Mouse (Mus musculus) urinary bladder, postnatal 10 days (tissue): Measurements from ENCODE around the gene Taldo1.
"Not testable (repeated sequence)": the region's sequence is repeated elsewhere in the genome, so short reads cannot be mapped to it uniquely, and the experiment has no call there.

ENCODE experiments used
- DNase-seq: peaks from one replicate; pipeline ENCODE4 v3.0.0; 2022; ENCODE audit warnings: low spot score

Taldo1 gene

DNA sequence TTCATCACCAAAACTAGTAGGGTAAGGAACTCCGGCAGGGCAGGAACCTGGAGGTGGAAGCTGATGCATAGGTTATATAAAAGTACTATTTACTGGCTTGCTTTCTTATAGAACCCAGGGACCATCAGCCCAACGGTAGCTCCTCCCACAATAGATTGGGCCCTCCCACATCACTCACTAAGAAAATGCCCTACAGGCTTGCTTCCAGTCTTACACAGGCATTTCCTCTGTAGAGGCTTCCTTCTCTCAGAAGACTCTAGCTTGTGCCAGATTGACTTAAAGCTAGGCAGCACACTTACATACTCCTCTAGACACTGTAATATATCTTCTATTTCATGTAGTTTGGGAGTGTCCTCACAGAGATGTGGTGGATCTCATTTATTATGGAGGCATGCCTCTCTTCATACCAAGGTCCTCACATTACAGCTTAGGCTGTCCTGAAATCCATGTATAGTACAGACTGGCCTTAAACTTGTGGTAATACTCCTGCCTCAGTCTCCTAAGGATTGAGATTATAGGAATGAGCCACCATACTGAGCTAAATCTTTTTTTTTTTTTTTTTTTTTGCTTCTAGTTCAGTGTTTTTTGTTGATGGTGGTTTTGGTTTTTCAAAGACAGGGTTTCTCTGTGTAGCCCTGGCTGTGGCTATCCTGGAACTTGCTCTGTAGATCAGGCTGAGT is 4.1 kb upstream of the Taldo1 start:
- no peak for DNase-seq

DNA sequence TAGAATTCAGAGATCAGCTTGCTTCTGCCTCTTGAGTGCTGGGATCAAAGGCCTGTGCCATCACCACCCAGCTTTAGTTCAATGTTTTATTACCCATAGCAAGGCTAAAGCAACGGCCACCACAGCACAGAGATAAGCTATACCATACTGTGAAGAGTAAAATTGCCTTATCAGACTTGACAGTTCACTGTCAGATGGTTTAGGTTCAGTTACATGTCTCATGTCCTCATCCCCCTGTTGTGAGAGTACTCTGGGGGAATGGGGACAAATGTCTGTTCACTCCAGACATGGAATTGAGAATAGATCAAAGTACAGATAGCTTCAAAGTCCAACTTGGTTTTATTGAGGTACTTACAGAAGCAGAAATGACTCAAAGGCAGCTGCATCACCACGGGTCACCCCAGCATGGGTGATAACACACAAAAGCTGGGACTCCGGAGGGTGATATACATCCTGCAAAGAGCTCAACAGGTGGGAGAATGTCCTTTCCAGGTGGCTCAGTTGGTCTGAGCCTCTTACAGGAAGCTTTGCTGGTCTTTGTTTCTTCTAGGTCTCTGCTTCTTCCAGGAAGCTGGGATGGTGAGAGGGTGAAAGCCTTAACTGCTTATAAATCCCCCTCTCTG is 3.4 kb upstream of the Taldo1 start:
- no peak for DNase-seq

DNA sequence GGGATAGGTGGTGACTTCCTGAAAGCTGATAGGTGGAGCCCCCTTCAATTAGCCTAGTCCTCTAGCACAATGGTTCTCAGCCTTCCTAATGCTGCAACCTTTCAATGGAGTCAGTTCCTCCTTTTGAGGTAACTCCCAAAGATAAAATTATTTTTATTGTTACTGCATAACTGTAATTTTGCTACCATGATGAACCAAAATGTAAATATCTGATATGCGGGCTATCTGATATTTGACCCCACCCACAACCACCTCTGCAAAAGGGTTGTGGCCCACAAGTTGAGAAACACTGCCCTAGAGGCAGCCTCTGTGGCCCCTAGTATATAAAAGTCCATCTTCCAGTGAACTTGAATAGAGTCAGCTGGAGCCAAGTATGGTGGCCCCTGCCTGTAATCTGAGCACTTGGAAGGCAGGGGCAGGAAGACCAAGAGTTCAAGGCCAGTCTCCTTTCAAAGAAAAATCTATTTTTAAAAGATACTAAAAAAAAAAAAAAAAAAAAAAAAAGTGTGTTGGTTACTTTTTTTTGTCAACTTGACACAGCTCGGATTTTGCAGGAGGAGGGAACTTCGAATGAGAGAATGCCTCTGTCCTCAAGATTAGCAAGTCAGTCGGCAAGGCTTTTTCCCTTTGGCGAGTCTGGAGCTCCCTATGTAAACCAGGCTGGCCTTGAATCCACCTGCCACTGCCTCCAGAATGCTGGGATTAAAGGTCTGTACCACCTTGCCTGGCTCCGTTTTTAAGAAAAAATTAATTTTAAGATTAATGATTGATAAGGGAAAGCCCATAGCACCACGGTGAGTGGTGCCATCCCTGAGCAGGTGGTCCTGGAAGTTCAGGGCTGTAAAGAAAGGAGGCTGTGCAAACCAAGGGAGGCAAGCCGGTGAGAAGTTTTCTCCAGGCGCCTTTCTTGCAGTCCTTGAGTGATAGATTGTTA is 1.4 kb upstream of the Taldo1 start:
- DNase-seq: no peak

DNA sequence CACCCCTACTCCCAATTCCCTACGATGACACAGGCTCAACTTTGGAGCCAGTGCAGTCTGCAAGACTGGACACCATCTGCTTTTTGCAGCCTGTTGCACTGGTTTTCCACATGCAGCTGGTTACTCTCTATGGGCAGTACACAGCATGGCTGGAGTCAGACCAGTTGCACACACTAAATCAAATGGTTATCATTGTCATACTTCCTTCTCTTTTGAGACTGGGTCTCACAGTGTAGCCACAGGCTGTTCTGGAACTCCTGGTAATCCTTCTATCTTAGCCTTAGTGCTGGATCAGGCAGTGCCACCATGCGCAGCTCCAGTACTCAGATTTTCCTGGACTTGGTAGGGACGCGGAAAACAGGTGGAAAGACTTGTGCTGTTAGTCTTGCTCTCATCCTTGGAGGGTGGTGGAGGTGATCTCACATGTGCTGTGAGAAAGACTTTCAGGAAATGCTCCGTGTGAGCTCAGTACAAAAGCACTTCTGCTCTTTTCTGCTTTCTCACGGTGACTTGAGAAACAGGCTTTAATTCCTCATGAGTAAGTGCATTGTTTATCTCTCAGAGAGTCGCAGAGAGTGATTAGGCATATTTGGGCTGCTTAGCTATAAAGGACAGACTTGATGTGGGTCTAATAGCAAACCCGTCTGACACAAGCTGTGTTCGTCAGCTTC is 688 bp downstream of the Taldo1 start:
- no peak for DNase-seq

DNA sequence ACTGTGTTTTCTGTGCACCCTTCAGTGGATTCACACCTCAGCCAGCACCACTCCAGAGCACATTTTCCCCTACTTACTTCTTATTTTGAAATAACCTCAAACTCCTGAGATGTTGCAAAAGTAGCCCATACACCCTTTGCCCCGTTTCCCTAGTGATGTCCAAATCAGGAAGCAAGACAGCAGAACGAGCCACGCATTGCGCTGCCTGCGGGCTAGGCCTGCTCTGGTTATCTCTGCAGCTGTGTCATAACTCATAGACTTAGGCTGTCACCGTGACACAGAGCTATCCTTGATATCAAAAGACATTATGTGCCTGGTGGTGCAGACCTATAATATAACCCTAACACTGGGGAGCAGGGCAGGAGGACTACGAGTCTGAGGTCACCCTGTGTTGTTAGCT is 2.2 kb downstream of the Taldo1 start:
- DNase-seq: no peak

DNA sequence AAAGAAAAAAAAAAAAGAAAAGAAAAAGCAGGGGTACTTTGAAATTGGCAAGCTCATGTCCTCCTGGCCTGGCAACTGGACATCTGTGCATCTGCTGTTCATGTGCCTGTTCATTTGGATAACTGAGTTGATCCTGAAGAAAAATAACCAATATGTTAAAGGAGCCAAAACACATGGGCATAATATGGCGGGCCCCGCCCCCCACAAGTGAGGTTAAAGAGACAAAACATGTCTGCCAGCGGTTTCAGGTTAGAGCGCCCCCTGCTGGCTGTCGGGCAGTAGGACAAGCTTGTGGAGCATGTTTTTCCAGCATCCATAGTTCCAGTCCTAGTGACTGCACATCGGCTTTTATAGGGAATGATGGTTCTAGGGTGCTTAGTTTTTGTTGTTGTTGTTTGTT is 2.8 kb downstream of the Taldo1 start:
- DNase-seq: no peak

DNA sequence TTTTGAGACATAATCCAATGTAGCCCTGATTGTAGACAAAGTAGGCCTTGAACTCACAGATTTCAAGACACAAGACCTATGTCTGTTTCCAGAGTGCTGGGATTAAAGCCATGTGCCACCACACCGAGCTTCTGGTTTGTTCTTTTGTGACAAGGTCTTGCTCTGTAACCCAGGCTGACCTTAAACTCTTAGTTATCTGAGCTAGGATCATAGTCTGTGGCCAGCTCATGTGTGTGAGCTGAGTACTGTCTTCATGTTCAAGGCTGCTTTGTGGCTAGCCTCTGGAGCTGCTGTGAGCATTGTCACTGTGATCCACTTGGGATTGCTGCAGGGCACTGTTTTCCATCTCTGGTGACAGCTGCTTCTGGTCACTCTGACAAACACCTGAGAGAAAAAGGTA is 3.3 kb downstream of the Taldo1 start:
- DNase-seq: no peak

DNA sequence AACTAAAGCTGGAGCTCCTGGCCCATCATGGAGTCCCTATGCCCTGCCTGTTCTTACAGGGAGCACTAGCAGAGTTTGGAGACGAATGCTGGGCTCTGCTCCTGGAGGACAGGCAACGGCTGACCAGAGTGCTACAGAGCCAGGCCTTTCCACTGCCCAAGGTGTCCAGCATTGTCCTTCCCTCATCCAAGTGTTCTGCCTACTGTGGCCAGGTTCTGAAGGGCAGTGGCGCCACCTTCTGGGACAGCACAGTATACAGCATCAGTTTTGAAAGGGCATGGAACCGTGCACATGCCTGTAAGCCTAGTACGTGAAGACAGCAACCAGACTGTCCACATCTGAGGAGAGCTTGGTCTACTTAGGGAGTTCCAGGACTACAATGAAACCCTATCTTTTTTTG is 11.3 kb downstream of the Taldo1 start:
- DNase-seq: no peak

DNA sequence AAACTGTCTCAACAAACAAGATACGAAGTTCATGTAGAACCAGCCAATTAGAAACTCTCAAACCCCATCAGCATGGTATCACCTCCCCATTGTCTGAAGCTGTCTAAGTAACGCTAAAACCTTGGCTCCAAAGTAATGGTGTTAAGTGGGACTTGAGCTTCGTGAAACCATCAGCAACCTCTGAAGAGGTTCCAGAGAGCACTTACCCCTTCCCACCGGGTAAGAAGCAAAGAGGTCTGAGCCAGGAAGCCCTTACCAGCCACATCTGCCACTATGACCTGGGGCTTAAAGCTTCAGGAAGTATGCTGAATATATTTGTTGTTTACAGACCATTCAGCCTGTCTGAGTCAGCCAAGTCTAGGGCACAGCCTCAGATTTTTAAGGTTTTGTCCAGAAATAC is 13.5 kb downstream of the Taldo1 start:
- no peak for DNase-seq

DNA sequence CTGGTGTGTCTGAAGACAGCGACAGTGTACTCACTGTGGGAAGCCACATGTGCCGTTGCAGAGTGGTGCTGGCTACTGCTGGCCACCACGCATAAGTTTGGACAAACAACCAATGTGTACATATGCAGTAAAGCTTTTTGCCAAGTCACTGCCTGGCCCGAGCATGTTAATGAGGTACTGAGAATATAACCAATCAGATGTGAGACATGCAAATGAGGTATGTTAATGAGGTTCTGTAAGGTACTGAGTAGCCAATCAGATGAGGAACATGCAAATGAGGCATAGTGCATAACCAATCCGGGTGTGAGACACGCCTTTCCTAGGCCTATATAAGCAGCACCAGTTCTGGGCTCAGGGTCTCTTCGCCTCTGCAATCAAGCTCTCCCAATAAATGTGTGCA is 15.7 kb downstream of the Taldo1 start:
- DNase-seq: not testable (repeated sequence)

DNA sequence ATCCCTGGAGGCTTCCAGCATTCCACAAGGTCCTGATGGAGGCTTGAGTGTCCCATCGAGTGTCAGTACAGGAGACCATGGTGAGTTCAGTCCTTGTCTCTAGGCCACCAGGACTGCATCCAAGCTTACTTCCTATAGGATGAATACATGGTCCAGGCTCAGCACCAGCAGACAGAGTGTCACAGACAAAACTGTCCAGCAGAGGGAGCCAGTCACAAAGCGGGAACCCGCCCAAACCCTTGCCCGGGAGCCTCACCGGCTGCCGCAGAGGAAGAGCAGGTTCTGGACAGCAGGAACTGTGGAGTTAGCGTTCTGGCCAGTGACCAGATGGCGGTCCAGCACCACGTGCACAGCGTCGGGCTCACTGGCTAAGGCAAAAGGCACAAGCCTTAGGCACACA is 16.8 kb downstream of the Taldo1 start:
- DNase-seq: peak; percentile 68

DNA sequence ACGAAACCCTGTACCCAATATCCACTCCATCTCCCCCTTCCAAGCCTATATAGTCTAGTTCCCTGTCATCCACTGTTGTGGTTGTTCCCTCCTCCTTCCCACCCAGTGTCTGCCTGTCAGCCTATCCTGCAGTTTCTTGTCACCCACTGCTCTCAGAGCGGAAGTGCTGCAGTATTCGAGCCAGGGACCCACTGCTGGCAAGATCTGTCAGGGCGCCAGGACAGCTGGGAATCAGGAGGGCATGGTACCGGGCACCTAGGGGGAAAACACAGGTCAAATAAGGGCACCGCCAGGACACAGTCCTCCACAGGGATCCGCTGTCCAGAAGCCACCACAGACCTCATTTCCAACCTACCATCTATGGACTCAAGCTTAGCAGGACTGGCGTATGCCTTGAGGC is 18.6 kb downstream of the Taldo1 start:
- no peak for DNase-seq

DNA sequence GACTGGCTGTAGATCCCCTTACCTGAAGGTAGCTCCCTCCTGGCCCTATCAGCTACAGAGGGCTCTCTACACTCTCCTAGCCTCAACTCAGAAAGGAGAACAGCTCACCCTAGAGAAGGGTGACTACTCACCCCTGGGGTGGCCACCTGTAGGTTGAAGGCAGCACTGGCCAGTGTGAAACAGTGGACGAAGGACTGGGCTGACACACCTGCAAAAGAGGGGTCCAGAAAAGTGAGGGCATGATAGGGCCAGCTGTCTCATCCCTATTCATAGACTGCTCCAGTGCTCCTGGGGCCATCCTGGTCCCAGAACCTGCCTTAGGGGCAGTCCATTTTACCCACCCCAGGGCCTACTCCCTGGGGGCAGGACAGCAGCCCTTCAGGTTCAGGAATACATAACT is 19.7 kb downstream of the Taldo1 start:
- no peak for DNase-seq

DNA sequence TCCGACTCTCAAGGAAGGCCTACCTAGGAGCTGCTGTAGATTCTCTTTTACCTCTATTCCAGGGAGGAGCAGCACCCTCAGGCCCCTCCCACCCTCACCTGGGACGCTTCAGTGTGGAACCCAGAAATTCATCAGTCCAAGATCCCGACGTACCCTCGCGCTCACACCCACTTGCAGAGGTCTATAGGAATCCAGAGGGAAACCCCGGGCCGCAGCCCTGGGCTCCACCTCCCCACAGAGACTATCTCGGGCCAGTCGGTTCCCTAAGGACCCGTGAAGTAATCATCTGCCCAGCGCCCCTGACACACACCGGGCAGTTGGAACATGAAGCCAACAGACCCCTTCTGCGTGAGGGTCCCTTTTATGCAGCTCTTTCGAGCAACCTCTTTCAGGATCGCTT is 21.3 kb downstream of the Taldo1 start:
- DNase-seq: no peak

DNA sequence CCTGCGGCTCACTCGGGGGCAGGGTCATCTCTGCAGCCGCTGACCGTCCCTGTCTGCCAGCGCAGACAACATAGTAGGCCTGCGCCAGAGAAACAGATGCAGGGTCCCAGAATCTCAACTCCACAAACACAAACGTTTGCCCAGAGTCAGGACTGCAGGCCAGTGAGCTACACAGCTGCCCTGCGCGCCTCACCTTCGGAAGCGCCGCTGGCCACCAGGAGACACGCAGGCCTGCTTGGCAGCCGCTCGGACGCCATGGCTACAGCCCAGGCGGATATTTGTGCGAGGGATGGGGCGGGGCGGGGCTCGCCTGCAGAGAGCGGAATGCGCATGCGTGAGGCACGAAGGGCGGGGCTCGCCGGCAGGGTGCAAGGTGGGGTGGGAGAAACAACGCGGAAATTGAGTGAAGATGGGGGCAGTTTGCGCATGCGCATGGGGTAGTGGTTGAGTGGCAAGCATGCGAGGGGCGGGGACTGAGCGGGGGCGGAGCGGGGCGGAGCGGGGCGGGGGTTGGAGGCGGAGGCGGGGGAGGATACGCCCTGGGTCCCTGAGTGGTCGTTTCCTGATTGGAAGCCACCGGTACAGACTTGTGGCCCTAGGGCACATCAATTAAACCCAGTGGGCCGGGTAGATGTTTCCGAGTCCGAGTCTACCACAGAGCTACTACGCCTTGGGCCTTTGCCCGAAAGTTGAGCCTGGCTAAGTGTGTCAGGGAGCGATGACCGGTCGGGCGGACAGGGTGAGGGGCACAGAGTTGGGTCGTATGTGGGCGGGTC is 22.0 kb downstream of the Taldo1 start, which contains the start of gene Gatd1:
Gene Gatd1, minus strand, starts transcription at position 328 of the 776 bp plus-strand sequence.
- peak; percentile 100 for DNase-seq

DNA sequence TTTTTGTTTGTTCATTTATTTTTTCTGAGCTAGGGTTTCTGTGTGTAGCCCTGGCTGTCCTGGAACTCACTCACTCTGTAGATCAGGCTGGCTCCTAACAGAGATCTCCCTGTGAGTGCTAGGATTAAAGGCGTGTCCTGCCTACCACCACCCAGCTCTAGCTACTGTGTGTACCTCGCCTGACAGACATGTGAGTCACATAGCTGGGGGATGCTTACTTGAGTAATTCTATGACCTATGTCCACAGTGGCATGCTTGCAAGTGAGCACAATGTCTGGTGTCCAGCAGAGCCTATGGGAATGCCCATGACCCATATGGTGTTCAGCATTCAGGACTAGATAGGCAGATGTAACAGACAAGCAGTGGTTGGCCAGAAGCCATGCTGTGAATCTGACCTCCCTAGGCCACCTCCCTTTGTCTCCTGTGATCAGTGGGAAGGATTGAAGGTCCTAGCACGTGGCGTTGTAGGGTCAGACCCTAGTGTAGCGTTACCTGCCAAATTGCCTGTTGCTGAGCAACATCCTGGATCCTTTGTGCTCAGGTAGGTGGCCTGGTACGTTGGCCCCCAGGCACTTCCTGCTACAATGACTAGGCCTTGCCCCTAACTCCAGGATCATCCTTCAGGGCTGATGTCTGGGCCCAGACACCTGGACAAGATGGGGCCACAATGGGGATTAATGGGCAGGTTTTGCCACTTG is 24.3 kb downstream of the Taldo1 start:
- DNase-seq: no peak

DNA sequence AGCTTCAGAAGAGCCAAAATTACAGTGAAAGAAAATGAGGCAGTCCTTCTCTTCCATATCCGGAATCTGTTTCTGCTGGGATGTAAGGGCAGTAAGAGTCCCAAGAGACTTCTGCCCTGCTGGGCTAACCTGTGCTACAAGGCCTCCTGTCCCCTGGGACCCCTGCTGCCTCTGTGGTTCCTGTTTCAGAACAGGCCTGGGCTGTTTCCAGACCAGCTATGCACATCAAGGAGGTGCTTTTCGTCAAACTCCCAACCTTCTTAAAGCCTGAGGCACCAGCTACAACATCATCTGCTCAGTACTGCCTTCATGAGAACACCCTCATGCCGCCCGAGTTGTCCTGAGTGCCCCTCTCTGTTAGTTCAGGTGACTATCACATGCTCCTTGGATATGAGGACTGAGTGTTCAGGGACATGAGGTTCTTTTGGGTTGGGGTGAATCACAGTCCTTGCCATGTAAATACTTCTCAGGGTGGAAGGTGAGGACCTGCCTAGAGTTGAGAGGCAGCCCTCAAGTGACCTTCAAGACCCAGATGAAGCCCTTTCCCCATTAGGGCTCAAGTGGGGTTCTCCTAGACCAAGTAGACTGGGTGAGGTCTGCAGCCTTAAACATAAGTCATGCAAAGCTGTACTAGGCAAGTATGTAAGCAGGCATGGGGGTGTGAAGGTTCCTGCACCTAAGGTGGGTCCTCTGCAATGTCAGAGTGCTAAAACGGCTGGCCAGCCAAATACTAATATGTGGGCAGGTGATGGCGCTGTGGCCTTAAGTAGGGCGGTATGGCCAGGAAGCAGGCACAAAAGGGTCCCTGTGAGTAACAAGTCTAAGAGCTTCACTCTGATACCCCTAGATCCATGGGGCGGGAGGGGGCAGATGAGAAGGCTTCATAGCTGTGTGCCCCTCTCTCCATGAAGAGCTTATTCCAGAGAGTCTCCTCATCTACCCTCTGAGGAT is 26.0 kb downstream of the Taldo1 start:
- no peak for DNase-seq

DNA sequence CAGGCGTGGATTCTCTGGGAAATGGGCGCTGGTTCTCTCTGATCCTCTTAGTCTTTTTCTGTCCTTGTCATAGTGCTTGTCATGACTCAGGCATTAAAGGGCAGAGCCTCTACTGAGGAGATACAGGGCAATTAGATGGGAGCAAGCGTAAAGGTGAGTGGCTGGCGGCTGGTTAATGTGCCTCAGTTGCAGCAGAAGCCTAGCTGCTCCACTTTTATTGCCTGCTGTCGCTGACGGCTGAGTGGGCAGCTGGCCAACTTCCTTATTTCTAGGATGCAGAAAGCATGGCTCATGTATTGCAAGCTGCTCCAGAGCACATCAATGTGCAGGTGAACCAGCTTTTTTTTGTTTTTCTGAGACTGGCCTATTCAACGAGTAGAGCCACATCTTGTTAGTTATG is 27.0 kb downstream of the Taldo1 start:
- DNase-seq: no peak

DNA sequence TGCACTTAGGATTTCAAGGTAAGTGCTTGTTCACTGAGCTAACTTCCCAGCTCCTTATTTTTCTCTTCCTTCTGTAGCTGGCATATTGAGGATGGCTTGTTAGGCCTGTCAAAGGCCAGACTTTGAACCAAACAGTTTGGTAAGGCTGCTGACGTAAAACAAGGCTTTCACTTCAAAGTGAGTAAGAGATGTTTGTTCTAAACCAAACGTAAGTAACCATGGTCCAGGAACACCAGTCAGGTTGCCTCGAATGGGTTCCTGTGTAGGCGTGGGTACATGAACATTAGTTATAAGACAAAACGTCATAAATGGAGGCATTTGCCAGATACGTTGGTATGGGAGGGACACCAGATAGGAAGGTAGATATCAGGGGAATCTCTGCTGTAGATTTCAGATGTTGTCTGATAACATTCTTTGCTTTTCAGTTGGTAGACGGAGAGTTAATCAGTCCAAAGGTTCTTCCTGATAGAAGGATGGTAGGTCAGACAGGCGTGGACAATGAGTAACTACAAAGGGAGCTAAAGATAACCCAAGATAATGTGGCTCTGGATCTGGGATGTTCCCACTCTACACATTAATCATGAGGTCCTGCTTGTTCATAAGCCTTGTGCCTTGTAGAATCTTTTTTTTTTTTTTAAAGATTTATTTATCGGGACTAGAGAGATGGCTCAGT is 28.2 kb downstream of the Taldo1 start:
- DNase-seq: no peak
